Mouse (Mus musculus) E14TG2a.4 (cell line): ENCODE data around the gene Tbcc.

Experiments
- CTCF ChIP-seq: conservative IDR thresholded peaks from 2 replicates; pipeline ENCODE4 v1.5.1; 2014; ENCODE audit warnings: low read length
- POU5F1 ChIP-seq: IDR thresholded peaks from 2 replicates; pipeline ENCODE4 v1.6.1; 2014; ENCODE audit warnings: low read length, borderline replicate concordance

- TF ChIP-seq CTCF (no peak), POU5F1 (no peak)
Observed at GRCm38 (mm10) chr17:46927781-46928180, 37.3 kb downstream of the Tbcc start.
